Mouse (Mus musculus) adrenal gland, postnatal 36 days (tissue): Measurements from ENCODE around the gene Gm49384. TPM values are rescaled to one million over a fixed set of nuclear protein-coding genes. Genes with fewer than 3 reads are reported as not detected.

Source experiments
- DNase-seq, 2 experiments: peaks; one replicate each; pipeline ENCODE4 v3.0.0; 2021; ENCODE audit warnings: mixed read lengths in 1 of 2
- long read RNA-seq, 2 experiments: library from polyadenylated mRNA; stranded (forward); transcript quantifications; one replicate each; pipeline ENCODE4 v2.0.0; 2021; ENCODE audit warnings: borderline sequencing depth in 2 of 2
- total RNA-seq, 2 experiments: library from RNA; stranded (reverse); gene quantifications; 2 replicates each; pipeline ENCODE4 v1.2.3; 2021

The Gm49384 gene
- total RNA-seq = 1 to 10 TPM; 4.8 to 5.7 TPM
- long read RNA-seq, experiment 1 = 0 reads
- long read RNA-seq, experiment 2 = 0 reads

DNA sequence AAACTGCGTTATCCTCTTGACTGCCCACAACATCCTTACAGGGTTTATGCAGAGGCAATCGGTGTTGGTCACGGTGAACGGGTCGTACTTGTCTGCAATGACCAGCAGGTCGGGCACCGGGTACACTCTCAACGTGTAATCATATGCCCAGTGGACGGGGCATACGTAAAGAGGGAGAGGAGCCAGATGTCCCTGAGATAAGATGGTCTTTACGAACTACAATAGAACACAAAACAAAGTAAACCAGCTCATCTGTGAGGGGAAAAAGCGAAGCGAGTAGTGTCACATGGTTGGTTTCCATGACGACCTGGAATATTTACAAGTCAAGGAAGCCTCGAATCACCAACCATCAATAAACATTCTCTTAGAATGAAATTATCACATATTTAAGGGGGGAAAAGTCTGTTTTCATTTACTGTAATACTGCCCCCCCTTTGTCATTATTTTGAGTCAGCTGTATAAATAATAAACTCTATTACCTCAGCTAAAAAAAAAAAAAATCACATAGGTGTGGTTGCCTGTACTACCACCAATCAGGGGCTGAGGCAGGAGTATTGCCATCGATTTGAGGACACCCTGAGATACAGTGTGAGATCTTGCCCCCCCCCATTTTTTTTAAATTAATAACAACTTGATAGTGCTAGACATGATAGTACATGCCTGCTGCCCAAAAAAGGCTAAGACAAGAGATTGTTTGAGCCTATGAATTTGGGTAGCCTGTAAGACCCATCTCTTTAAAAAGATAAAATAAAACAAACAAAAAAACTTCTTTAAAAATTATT, at the start of gene Gm49384:
Gene Gm49384, minus strand, starts transcription at position 216 of the 782 bp plus-strand sequence.
- DNase-seq = no peak

- no peak for DNase-seq
These were observed 49.7 kb upstream of the Gm49384 start for GRCm38 (mm10) chr12:69253806-69254205.

DNA sequence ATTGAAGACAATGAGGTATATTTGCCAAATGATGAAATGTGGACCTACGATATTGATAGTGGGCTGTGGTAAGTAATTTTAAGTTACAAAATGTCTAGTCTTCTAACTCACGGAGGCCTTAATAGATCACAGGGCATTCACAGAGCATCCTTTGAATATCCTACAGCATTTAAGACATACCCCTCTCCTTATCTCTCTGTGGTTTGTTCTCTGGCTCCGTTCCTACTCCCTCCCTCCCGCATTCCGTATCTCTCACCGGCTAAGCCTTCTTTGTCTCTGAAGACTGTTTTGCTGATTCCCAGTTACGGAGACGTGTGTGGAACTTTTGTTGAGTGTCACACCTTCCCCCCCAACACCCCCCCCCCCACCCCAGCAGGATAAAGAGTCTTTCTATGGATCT, 46.7 kb upstream of the Gm49384 start:
- no peak for DNase-seq

DNA sequence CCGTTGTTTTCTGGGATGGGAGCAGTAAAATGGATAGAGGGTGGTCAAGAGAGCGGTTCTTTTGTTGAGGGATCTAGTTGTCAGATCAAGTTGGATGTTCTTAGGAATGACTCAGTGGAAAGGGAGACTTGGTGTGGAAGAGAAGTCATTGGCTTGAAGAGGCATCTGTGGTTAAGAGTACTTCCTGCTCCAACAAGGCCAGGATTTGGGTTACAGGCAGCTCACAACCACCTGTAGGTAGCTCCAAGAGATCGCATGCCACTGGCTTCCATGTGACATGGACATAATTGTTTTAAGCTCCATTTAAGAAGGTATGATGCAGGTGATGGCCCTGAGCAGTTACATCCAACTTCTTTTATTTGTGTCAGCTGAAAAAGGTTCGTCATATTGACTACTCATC, 45.7 kb upstream of the Gm49384 start:
- DNase-seq = no peak

- peak; percentile 80 to 85 for DNase-seq
These were observed 37.8 kb upstream of the Gm49384 start for GRCm38 (mm10) chr12:69241771-69242431.

DNA sequence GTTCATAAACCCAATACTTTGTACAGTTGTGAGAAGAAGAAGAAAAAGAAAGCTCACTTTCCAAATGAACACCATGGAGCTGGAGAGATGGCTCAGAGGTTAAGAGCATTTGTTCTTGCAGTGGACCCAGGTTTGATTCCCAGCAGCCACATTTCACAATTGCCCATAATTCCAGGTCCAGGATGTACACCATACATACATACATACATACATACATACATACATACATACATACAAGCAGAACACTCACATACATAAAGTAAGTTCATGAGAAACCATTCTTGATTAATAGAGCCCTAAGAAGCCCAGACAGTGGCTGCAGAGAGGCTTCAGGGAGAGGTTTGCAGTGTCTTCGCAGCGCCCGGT, 37.3 kb upstream of the Gm49384 start:
- no peak for DNase-seq

GRCm38 (mm10) chr12:69240876-69241275, 36.8 kb upstream of the Gm49384 start, which contains the start of gene Klhdc1:
Gene Klhdc1 (plus strand): TSS chr12:69241176.
- no peak for DNase-seq

DNA sequence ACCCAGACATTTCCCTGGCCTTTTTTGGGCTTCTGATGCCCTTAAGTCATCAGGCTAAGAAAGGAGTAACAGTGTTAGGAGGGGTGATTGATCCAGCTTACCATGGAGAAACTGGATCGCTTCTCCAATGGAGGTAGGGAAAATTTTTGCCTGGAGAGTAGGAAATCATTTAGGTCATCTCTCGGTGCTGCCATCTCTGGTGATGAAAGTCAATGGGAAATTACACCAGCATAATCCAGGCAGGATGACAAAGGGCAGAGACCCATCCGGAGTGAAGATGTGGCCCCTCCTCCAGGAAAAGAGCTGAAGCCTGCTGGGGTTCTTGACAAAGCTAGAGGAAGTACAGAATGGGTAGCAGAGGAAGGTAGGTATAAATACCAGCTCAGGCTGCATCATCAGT, 34.2 kb upstream of the Gm49384 start:
- no peak for DNase-seq

DNA sequence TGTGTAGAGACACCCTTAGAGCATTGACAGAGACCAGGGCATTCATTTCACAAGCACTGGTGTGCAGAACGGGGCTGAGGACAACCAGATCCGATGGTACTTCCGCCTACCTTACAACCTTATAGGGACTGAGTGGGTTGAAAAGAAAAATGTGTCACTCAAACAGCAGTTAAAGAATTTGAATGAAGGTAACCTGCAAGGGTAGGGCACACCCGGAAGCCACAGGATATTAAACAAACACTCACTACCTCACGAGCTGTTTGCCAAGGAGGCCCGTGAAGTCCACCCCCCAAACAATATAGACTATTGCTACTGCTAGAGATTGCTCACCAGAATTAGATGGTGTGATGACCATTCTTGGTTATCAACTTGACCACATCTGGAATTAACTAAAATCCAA, 31.7 kb upstream of the Gm49384 start:
- DNase-seq = no peak

DNA sequence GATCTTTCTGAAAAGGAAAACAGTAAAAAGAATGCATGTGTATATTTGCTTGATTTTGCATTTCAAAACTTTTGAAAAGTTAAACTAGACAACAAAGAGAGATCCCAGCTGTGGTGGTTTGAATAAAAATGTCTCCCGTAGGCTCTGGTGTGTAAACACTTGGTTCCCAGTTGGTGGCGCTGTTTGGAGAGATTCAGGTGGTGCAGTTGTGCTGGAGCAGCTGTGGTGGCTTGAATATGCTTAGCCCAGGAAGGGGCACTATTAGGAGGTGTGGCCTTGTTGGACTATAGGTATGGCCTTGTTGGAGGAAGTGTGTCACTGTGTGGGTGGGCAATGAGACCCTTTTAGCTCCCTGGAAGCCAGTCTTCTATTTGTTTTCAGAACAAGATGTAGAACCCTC, 25.2 kb upstream of the Gm49384 start:
- DNase-seq = peak; percentile 24 to 55

DNA sequence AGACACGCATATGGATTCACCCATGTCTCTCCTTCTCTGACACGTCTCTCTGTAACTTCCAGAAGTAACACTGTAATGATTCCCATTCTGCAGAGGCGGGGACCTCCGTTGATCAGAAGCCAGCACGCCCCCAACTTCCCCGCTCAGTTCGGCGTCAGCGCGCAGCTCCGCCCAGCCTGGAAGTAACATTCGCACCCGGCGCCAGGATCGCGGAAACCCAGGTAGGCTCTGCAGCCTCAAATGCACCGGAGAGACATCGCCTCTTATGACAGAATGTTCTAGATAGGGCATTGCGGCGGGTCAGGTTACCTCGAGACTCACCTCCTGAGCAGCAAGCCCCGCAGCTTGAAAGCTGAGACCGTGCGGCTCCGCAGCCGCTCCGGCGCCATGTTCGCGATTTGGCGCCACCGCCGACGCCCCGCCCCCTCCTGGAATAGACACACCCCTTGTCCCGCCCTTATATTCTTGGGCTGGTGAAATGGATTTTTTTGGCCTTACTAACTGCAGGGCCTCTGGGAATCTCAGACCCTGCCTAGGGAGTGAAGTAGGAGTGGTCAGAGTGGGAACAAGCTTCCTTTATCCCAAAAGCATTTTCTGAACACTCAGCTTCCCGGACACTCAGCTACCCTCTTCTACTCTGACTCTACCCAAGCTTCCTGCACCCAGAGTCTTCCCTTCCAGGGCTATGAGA, 23.9 kb upstream of the Gm49384 start, which contains the start of gene Pole2:
Gene Pole2, minus strand, starts transcription at position 420 of the 691 bp plus-strand sequence.
- peak; percentile 91 to 95 for DNase-seq

- no peak for DNase-seq
These were observed 16.7 kb upstream of the Gm49384 start for GRCm38 (mm10) chr12:69220613-69221277.

GRCm38 (mm10) chr12:69216587-69216986, 12.5 kb upstream of the Gm49384 start:
- DNase-seq = no peak

- peak; percentile 73 to 75 for DNase-seq
These were observed 11.1 kb upstream of the Gm49384 start for GRCm38 (mm10) chr12:69215000-69215785.

GRCm38 (mm10) chr12:69214393-69214792, 10.3 kb upstream of the Gm49384 start:
- DNase-seq = no peak

DNA sequence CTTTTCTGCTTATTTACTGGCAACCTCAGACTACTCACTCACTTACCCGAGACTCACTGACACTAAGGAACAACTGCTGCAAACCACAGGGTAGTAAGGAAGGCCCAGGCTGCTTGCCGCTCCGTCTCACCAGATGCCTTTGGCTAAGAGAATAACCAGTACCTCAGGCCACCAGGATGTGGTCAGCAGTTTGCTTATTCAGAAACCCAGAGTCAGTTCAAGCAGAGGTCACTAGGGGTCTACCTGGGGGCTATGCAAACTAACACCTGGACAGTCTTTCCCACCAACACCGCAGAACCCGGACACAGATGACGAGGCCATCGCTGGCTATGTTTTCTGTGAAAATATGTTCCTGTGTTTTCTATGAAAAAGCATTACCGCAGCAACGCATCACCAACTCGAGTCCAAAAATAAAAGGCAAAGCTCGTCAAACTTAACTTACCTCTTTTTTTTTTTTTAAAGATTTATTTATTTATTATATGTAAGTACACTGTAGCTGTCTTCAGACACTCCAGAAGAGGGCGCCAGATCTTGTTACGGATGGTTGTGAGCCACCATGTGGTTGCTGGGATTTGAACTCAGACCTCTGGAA, 9.2 kb upstream of the Gm49384 start:
- no peak for DNase-seq

- DNase-seq = no peak
These were observed 7.0 kb upstream of the Gm49384 start for GRCm38 (mm10) chr12:69211057-69211456.

- DNase-seq = peak in 1 of 2 experiments; percentile 21
These were observed 6.3 kb upstream of the Gm49384 start for GRCm38 (mm10) chr12:69210056-69210979.

GRCm38 (mm10) chr12:69208520-69208919, 4.5 kb upstream of the Gm49384 start:
- DNase-seq = no peak

DNA sequence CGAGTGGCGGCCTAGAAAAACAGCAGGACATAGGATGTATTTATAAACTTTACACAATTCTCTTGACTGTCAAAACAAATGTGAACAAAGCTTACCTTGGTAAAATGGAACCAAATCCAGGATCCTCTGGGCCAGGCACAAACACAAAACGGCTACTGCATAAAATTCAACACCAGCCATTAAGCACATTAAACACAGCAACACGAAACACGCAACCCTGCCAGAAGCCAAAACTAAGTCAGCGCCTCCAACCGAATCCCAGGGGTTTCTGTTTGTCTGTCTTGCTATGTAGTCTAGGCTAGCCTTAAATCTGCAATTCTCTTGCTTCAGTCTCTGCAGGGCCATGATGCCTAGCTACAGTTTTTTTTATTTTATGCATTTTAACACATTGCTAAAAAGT, 3.9 kb upstream of the Gm49384 start:
- DNase-seq = no peak
